Mouse (Mus musculus) layer of hippocampus, postnatal 14 days (tissue): ENCODE results near the gene Bcat2. TPM values are rescaled to one million over a fixed set of nuclear protein-coding genes. Genes with fewer than 3 reads are reported as not detected.
A peak's percentile ranks its signal among the peaks of the same experiment; 100 is the strongest.

Source experiments
- DNase-seq, 2 experiments: peaks; one replicate each; pipeline ENCODE4 v3.0.0; 2021 to 2022; ENCODE audit warnings: low spot score in 2 of 2, mixed read lengths in 1 of 2
- total RNA-seq, 2 experiments: library from RNA; stranded (reverse); gene quantifications; 2 replicates each; pipeline ENCODE4 v1.2.3; 2021

The Bcat2 gene
- total RNA-seq, 2 experiments from 2014 or later: 21.4 to 27.2 TPM

GRCm38 (mm10) chr7:45549641-45550436, 20.1 kb upstream of the Bcat2 start:
- no peak for DNase-seq

GRCm38 (mm10) chr7:45550821-45551511, 19.0 kb upstream of the Bcat2 start:
- DNase-seq: no peak

- no peak for DNase-seq
These were observed 18.5 kb upstream of the Bcat2 start for GRCm38 (mm10) chr7:45551512-45551883.

DNA sequence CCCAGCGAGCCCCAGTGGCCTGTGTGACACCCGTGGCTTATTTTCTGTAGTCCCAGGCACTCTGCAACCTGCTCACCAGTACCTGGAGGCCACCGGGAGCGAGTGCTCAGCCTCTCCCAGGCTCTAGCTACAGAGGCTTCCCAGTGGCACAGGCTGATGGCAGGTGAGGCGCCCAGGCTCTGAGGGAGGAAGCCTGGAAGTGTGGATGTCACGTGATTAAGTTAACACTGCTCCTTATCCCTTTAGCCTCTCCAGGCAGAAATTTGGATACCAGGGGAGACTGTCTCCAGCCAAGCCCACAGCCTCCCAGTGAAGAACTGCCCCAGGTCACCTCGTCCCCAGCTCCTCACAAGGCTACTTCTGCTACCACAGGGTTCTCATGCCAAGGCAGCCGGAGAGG, 16.4 kb upstream of the Bcat2 start:
- DNase-seq: no peak

DNA sequence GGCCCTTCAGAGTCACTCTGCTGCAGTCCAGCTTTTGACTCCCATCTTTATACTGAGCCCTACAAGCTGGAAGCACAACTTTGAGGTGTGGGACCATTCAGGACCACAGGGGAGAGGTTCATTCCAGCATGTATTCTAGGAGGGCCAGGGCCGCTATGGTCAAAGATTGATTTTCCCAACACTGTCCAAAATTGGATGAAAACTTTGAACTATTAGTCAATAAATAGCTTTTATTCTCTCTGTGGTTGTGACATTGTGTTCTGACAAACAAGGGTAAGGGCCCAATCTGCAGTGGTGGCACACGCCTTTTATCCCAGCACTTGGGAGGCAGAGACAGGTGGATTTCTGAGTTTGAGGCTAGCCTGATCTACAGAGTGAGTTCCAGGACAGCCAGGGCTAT, 16.0 kb upstream of the Bcat2 start:
- no peak for DNase-seq

- DNase-seq: no peak
These were observed 15.2 kb upstream of the Bcat2 start, which contains the start of gene Hsd17b14 for GRCm38 (mm10) chr7:45554744-45555143. Hsd17b14 (plus strand) TSS chr7:45554893.

DNA sequence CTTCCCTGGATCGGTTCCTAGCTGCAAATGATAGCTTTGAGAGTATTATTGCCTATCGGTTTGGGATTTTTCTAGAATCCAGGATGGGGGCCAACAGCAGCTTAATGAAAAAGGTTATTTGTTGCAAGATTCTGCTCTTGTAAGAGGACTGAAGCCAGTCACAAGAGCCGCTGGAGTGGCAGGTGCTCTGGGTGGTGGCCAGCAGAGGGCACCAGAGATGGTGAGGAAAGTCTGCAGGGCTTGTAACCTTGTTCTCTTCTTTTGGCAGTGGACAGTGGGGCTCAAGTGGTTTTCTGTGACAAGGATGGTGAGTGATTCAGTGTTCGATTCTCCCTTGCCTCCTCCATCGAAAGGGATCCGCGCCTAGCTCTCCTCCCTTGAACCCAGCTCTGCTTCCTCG, 14.2 kb upstream of the Bcat2 start:
- peak; percentile 42 to 75 for DNase-seq

GRCm38 (mm10) chr7:45558907-45559306, 11.0 kb upstream of the Bcat2 start:
- no peak for DNase-seq

DNA sequence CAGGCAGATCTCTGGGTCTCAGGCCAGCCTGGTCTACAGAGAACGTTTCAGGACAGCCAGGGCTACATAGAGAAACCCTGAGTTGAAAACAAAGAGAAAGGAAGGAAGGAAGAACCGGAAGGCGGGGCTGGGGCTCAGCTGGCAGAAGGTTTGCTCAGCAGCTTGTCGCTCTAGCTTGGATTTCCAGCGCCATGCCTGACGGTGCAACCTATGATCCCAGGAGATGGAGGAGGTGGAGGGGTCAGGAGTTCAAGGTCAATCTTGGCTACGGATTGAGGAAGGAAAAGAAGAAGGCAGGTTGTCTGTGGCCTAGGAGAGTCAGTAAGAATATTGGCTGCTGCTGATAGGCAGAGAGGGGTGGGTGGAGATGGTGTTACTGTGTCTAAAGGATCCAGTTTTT, 9.7 kb upstream of the Bcat2 start:
- no peak for DNase-seq

- peak; percentile 71 to 80 for DNase-seq
These were observed 8.9 kb upstream of the Bcat2 start for GRCm38 (mm10) chr7:45560843-45561623.

- no peak for DNase-seq
These were observed 8.1 kb upstream of the Bcat2 start for GRCm38 (mm10) chr7:45561624-45562520.

GRCm38 (mm10) chr7:45564811-45565210, 5.1 kb upstream of the Bcat2 start:
- DNase-seq: no peak

GRCm38 (mm10) chr7:45565446-45565845, 4.5 kb upstream of the Bcat2 start:
- no peak for DNase-seq

DNA sequence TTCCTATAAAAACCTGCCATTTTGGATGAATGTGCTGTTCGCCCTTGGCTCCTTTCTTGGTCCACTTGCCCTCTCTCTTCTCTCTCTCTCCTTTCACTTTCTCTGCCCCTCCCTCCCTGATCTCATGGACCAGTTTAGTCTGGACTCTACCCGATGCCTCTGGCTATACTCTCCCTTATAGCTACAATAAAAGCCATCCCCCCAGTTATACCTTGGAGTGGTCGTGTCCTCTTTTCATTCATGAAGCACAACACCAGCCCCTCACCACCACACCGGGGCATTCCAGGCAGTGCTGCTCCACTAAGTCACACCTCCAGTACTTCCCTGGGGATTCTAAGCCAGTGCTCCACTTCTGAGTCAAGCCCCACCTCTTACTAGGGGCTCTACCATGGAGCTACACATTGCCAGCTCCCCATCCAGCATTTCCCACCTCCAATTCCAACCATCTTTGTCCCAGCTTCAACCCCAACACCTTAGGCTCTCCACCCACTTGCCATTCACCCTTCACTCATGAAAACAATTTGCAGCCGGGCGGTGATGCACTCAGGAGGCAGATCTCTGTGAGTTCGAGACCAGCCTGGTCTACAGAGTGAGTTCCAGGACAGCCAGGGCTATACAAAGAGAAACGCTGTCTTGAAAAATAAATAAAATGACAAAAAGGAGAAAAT, 2.7 kb upstream of the Bcat2 start:
- no peak for DNase-seq

DNA sequence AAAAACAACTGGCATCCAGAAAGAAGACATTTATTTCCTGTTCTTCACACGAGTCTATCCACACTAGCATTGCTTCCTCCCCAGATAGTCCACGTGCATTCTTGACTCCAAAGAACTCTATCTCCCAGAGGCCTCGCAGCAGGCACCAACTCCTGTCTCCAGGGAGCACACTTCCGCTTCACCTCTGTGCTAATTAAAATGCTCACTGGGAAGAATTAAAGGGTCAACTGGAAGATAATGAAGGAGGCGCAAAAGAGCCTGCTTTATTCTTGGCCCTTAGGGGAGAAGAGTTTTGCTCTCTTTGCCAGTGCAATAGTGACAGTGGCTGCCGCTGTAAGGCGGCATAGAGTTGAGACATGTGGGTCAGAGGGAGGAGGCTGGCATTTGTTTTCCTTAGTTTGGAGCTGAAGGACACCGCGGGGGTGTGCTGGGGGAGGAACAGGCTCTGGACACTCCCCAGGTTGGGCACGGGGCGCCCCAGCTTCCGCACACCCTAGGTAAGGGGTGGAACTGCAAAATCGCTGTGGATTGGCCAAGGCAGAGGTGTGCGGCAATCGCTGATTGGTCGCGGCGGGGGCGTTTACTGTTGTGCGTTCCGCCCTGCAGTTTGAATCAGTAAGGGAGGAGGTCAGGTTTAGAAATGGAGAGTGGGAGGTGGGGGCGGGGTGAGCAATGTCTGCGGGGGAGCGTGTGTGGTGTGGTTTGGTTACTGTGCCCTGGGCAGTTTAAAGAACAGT, 2.0 kb upstream of the Bcat2 start:
- DNase-seq: peak; percentile 77 to 86

DNA sequence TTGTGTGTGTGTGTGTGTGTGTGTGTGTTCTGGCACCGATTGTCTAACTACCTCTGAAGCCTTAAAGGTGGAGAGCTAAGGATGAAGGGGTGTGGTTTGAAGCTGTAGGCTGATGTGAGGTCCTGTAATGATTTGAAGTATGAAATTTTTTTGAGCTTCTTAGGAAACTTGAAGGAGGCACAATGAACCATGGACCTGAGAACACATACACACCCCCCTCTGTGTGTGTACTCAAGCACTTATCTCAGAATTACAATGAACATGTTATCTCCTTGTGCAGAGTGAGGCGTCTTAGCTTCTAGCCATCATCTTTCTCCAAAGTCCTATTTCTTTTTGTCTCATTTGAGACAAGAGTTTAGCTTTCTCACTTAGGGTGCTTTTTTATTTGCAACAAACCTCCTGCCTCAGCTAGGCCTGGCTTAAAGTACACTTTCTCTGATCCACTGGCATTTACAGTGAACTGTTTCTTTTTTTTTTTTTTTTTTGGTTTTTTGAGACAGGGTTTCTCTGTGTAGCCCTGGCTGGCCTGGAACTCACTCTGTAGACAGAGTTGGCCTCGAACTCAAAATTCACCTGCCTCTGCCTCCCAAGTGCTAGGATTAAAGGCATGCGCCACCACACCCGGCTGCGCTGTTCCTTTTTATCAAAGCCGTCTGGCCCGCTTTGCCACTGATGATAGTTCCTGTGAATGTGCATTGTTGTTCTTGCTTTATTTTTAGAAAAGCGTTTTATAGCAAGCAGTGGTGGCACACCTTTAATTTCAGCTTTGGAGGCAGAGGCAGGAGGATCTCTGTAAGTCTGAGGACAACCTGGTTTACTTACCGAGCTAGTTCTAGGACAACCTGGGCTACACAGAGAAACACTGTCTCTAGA, 1.1 kb upstream of the Bcat2 start:
- DNase-seq: no peak

DNA sequence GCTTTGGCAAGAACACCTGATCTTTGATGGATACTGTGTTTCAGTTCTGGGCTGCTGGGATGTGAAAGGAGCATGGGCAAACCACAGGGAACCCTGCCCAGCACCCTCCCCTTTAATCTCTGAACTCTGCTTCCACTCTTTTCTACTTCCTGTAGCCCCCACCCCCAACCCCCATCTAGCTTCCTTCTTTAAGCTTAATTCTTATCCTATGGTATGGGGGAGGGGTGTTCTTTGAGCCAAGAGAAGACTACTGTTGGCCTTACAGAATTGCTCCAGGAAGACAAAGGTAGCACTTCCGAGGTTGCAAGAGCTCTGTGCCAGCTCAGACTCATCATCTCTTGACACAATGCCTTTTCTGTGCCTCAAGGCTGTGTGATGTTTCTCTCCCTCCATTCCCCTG, 2.0 kb downstream of the Bcat2 start:
- no peak for DNase-seq

DNA sequence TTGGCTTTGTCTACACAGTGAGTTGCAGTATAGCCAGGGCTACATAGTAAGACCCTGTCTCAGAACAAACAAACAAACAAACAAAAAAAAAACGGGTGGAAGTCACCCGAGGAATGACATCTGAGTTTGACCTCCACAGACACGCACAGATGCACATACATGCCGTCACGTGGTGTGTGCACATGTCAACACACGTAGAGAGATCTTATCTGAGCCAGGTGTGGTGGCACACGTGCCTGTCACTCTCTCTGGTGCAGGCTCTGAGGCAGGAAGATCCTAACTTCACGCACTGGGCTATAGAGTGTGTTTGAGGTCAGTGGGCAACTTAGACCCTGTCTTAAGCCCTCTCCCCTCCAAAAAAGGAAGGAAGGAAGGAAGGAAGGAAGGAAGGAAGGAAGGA, 4.0 kb downstream of the Bcat2 start:
- no peak for DNase-seq
